Mouse (Mus musculus) myocyte (in vitro differentiated cells): ENCODE data around the gene Luzp1.

Experiments used
- CEBPB ChIP-seq: IDR thresholded peaks from 2 replicates; pipeline ENCODE4 v1.6.1; 2011; ENCODE audit warnings: mild to moderate bottlenecking, moderate library complexity; ENCODE audit not compliant: poor library complexity, insufficient read depth, severe bottlenecking
- E2F4 ChIP-seq: IDR thresholded peaks from one replicate; pipeline ENCODE4 v1.6.1; 2011; ENCODE audit warnings: mild to moderate bottlenecking, control low read depth, moderate library complexity; ENCODE audit not compliant: insufficient read depth
- MYOD1 ChIP-seq, 3 experiments: IDR thresholded peaks; one replicate each; pipeline ENCODE4 v1.6.1; 2011; ENCODE audit warnings: control low read depth in 2 of 3, low read depth in 2 of 3, mild to moderate bottlenecking in 2 of 3, moderate library complexity in 1 of 3; ENCODE audit not compliant: insufficient read length in 2 of 3, control insufficient read depth in 1 of 3
- MYOG ChIP-seq, 3 experiments: IDR thresholded peaks; one replicate each; pipeline ENCODE4 v1.6.1; 2011; ENCODE audit warnings: control low read depth in 2 of 3, low read depth in 2 of 3, mild to moderate bottlenecking in 2 of 3; ENCODE audit not compliant: insufficient read length in 2 of 3, control insufficient read depth in 1 of 3, insufficient read depth in 1 of 3
- POLR2A ChIP-seq: IDR thresholded peaks from one replicate; pipeline ENCODE4 v1.6.1; 2011; ENCODE audit warnings: low read depth, mild to moderate bottlenecking, control low read depth, moderate library complexity; ENCODE audit not compliant: insufficient read length
- POLR2AphosphoS2 ChIP-seq: IDR thresholded peaks from one replicate; pipeline ENCODE4 v1.6.1; 2011; ENCODE audit warnings: low read depth, control low read depth; ENCODE audit not compliant: insufficient read length
- SRF ChIP-seq: IDR thresholded peaks from one replicate; pipeline ENCODE4 v1.6.1; 2011; ENCODE audit warnings: low read depth; ENCODE audit not compliant: control insufficient read depth, insufficient read length
- TCF12 ChIP-seq: IDR thresholded peaks from one replicate; pipeline ENCODE4 v1.6.1; 2011; ENCODE audit warnings: mild to moderate bottlenecking, control low read depth; ENCODE audit not compliant: poor library complexity, insufficient read depth, severe bottlenecking
- TCF3 ChIP-seq: IDR thresholded peaks from one replicate; pipeline ENCODE4 v1.6.1; 2011; ENCODE audit warnings: low read depth, control low read depth; ENCODE audit not compliant: insufficient read length
- USF1 ChIP-seq: IDR thresholded peaks from one replicate; pipeline ENCODE4 v1.6.1; 2011; ENCODE audit warnings: low read depth, mild to moderate bottlenecking, control low read depth, moderate library complexity

- TF ChIP-seq MYOG (IDR thresholded peaks at IDR 0.05; ENCODE audit: control insufficient read depth in 1 of 3, insufficient read depth in 1 of 3, insufficient read length in 2 of 3, low read depth in 2 of 3) (peak in 1 of 3 experiments; percentile 7), TCF12 (no peak), USF1 (no peak), POLR2A (peak; percentile 91), MYOD1 (IDR thresholded peaks at IDR 0.05; ENCODE audit: control insufficient read depth in 1 of 3, insufficient read length in 2 of 3, low read depth in 2 of 3) (no peak), E2F4 (no peak), POLR2AphosphoS2 (peak; percentile 67), CEBPB (no peak), TCF3 (no peak), SRF (no peak)
These were observed at the start of gene Luzp1 for GRCm38 (mm10) chr4:136469371-136469903.
